Comparison of ENCODE assay signal across 8 mouse cellular contexts in the genomic region with DNA sequence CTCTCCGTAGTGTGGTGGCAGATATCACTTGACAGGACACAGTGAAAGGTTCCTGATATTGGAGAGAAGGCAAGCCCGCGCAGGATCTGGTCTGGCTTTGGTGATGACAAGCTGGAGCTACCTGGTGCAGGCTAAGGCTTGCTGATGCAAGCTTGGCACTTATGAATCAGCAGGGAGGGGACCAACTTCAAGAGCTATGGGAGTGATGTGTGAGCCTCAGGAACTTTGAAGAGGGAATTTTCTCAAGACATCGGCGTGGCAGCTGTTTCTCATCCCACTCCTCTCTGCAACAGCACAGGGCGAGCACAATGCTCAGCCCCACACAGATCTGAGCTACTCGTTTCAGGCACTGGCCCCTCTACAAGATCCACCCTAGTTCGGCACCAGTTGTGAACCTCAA. TPM values are rescaled to one million over a fixed set of nuclear protein-coding genes. Genes with fewer than 3 reads are reported as not detected.
DNase-seq lines count a peak whose midpoint lies in the region; ATAC-seq and TF ChIP-seq lines count a peak whose summit lies in the region.

Hagh (plus strand) TSS at position 302 of the 400 bp plus-strand sequence.

- no peaks in the 10 kb centered on the region for H3K36me3 ChIP-seq in lung, embryonic 15.5 days
- no peaks in the 10 kb centered on the region for H3K36me3 ChIP-seq in embryonic facial prominence, embryonic 11.5 days (replicated peaks; ENCODE audit: control insufficient read depth, insufficient read depth, low read depth, low read length)
- H3K36me3 ChIP-seq in heart, embryonic 11.5 days (ENCODE audit: control insufficient read depth, insufficient read depth, low read length): no peaks in the 10 kb centered on the region
- no peaks in the 10 kb centered on the region for H3K36me3 ChIP-seq in midbrain, postnatal 0 days (ENCODE audit: insufficient read depth, low read length)

- no peaks in the 10 kb centered on the region for H3K4me1 ChIP-seq in lung, embryonic 15.5 days
- H3K4me1 ChIP-seq in embryonic facial prominence, embryonic 11.5 days (ENCODE audit: control insufficient read depth, insufficient read depth, low read length): no peaks in the 10 kb centered on the region
- H3K4me1 ChIP-seq in heart, embryonic 11.5 days (ENCODE audit: control insufficient read depth, insufficient read depth, low read length): no peaks in the 10 kb centered on the region
- no peaks in the 10 kb centered on the region for H3K4me1 ChIP-seq in midbrain, postnatal 0 days (ENCODE audit: insufficient read depth, low read length)

- H3K9ac ChIP-seq in lung, embryonic 15.5 days: no peak within 1 kb of the TSS
- no peak within 1 kb of the TSS for H3K9ac ChIP-seq in embryonic facial prominence, embryonic 11.5 days (replicated peaks; ENCODE audit: low read length)
- no peak within 1 kb of the TSS for H3K9ac ChIP-seq in heart, embryonic 11.5 days (ENCODE audit: low read depth, low read length)
- no peak within 1 kb of the TSS for H3K9ac ChIP-seq in midbrain, postnatal 0 days (replicated peaks; ENCODE audit: low read length, poor library complexity, severe bottlenecking)

- DNase-seq in lung, postnatal 4 days: no peak
- DNase-seq in embryonic facial prominence, embryonic 11.5 days (ENCODE audit: low spot score): no peak
- DNase-seq in left cerebral cortex, adult 8-10 months (ENCODE audit: low spot score in 2 of 2): no peak
- no peak for DNase-seq in midbrain, postnatal 0 days (ENCODE audit: low spot score)
- DNase-seq in embryo, embryonic 10 days (ENCODE audit: low spot score): no peak
- DNase-seq in kidney, adult 8-10 months: no peak

- no peaks in the 10 kb centered on the region for H3K9me3 ChIP-seq in lung, embryonic 15.5 days
- H3K9me3 ChIP-seq in embryonic facial prominence, embryonic 11.5 days (replicated peaks; ENCODE audit: control insufficient read depth, low read length): no peaks in the 10 kb centered on the region
- H3K9me3 ChIP-seq in heart, embryonic 11.5 days (replicated peaks; ENCODE audit: control insufficient read depth, low read length): no peaks in the 10 kb centered on the region
- H3K9me3 ChIP-seq in midbrain, postnatal 0 days (ENCODE audit: low read length): no peaks in the 10 kb centered on the region

- no peak within 1 kb of the TSS for H3K4me2 ChIP-seq in lung, embryonic 15.5 days
- H3K4me2 ChIP-seq in embryonic facial prominence, embryonic 11.5 days (ENCODE audit: low read depth, low read length): no peak within 1 kb of the TSS
- H3K4me2 ChIP-seq in heart, embryonic 11.5 days: no peak within 1 kb of the TSS
- no peak within 1 kb of the TSS for H3K4me2 ChIP-seq in midbrain, postnatal 0 days (ENCODE audit: low read depth, low read length, poor library complexity, severe bottlenecking)

- H3K27me3 ChIP-seq in lung, embryonic 15.5 days: peaks cover 5% of the 10 kb centered on the region; the same call in 1 of the 2 replicates
- H3K27me3 ChIP-seq in embryonic facial prominence, embryonic 11.5 days (ENCODE audit: control insufficient read depth, insufficient read depth, low read length): no peaks in the 10 kb centered on the region
- H3K27me3 ChIP-seq in heart, embryonic 11.5 days (ENCODE audit: control insufficient read depth, insufficient read depth, low read length): peaks cover 5% of the 10 kb centered on the region; the same call in 1 of the 2 replicates
- peaks cover 22% of the 10 kb centered on the region; the same call in 1 of the 2 replicates for H3K27me3 ChIP-seq in midbrain, postnatal 0 days (ENCODE audit: insufficient read depth, low read length)

- 56% methylated on average over 8 of the region's 8 CpGs for WGBS in lung, embryonic 15.5 days
- WGBS in embryonic facial prominence, embryonic 11.5 days: 71% methylated on average over 8 of the region's 8 CpGs
- WGBS in heart, embryonic 11.5 days (ENCODE audit: insufficient replicate concordance): 55% methylated on average over 8 of the region's 8 CpGs
- 72% methylated on average over 8 of the region's 8 CpGs for WGBS in midbrain, postnatal 0 days

- no peak for TF ChIP-seq CTCF in midbrain, postnatal 0 days (IDR thresholded peaks at IDR 0.05)

- no peak within 1 kb of the TSS for H3K27ac ChIP-seq in lung, embryonic 15.5 days
- H3K27ac ChIP-seq in embryonic facial prominence, embryonic 11.5 days (replicated peaks; ENCODE audit: low read depth, low read length): no peak within 1 kb of the TSS
- H3K27ac ChIP-seq in heart, embryonic 11.5 days (ENCODE audit: low read depth, low read length): no peak within 1 kb of the TSS
- H3K27ac ChIP-seq in midbrain, postnatal 0 days (ENCODE audit: low read depth, low read length): no peak within 1 kb of the TSS

- ATAC-seq in lung, embryonic 15.5 days (ENCODE audit: borderline replicate concordance, extremely low read depth, low FRiP score, low TSS enrichment): no peak
- ATAC-seq in embryonic facial prominence, embryonic 11.5 days (replicated peaks; ENCODE audit: insufficient number of reproducible peaks, low FRiP score, low TSS enrichment, low read depth): no peak
- no peak for ATAC-seq in heart, embryonic 11.5 days (replicated peaks; ENCODE audit: insufficient number of reproducible peaks, low FRiP score, low TSS enrichment)
- no peak for ATAC-seq in midbrain, postnatal 0 days (ENCODE audit: low FRiP score)

- H3K4me3 ChIP-seq in lung, embryonic 15.5 days: no peak within 1 kb of the TSS
- H3K4me3 ChIP-seq in embryonic facial prominence, embryonic 11.5 days (ENCODE audit: low read depth, low read length): no peak within 1 kb of the TSS
- no peak within 1 kb of the TSS for H3K4me3 ChIP-seq in heart, embryonic 11.5 days (ENCODE audit: low read depth, low read length)
- H3K4me3 ChIP-seq in midbrain, postnatal 0 days (ENCODE audit: low read depth, low read length): no peak within 1 kb of the TSS

RNA-seq across cellular contexts. Expression of gene Hagh, which starts in this region (rescaled TPM):
- polyA plus RNA-seq in lung, embryonic 15.5 days (2015; fragmentation: Nextera tagmentation; extraction: Ambion mirVana): 31.7 and 32.1 TPM in 2 replicates
- polyA plus RNA-seq in embryonic facial prominence, embryonic 11.5 days (2014; fragmentation: Nextera tagmentation; extraction: Ambion mirVana): 23.2 and 24.1 TPM in 2 replicates
- 42.6 and 48.8 TPM in 2 replicates for polyA plus RNA-seq in heart, embryonic 11.5 days (2014; fragmentation: Nextera tagmentation; extraction: Ambion mirVana)
- total RNA-seq in left cerebral cortex, adult 8-10 months (2022): 100 to 1,000 TPM; 129 to 143 (median 135) TPM
- total RNA-seq in midbrain, postnatal 0 days (2014; rRNA removed): 73.6 and 119 TPM in 2 replicates
- polyA plus RNA-seq in midbrain, postnatal 0 days (2015; fragmentation: Nextera tagmentation; extraction: Ambion mirVana): 74.0 and 79.5 TPM in 2 replicates
